Mouse (Mus musculus): Measurements from ENCODE around the gene Tbc1d14. TPM values are rescaled to one million over a fixed set of nuclear protein-coding genes. Genes with fewer than 3 reads are reported as not detected.

Tbc1d14 gene
- polyA plus RNA-seq, 1 experiment from 2014 or later, result 30.7 TPM

- ATAC-seq, result peak; percentile 96
- Histone ChIP-seq H3K4me3 (ENCODE audit: low read length) (peak overlapping the region; percentile 78), H3K4me1 (ENCODE audit: control insufficient read depth, insufficient read depth, low read length) (peaks cover 4% of the 10 kb centered on the region; the same call in 1 of the 2 replicates), H3K9me3 (ENCODE audit: control insufficient read depth, low read length) (no peaks in the 10 kb centered on the region), H3K36me3 (ENCODE audit: control insufficient read depth, insufficient read depth, low read length) (no peaks in the 10 kb centered on the region), H3K27ac (ENCODE audit: low read length) (peak overlapping the region; percentile 80), H3K27me3 (replicated peaks; ENCODE audit: control insufficient read depth, insufficient read depth, low read length) (no peaks in the 10 kb centered on the region), H3K9ac (ENCODE audit: low read depth, low read length) (peak overlapping the region; percentile 84), H3K4me2 (ENCODE audit: low read depth, low read length) (peak overlapping the region; percentile 77)
- WGBS, result 2% methylated on average over 53 of the region's 54 CpGs
Observed at GRCm38 (mm10) chr5:36581924-36582642, 11.0 kb downstream of the Tbc1d14 start.

GRCm38 (mm10) chr5:36581259-36581923 lies 11.7 kb downstream of the Tbc1d14 start:
- H3K4me2 ChIP-seq (ENCODE audit: low read depth, low read length), result peak overlapping the region; percentile 77
- 1% methylated on average over 40 of the region's 40 CpGs for WGBS
- no peak; the same call in 1 of the 2 replicates for ATAC-seq
- peak overlapping the region; percentile 39; the same call in 1 of the 2 replicates for H3K27ac ChIP-seq (ENCODE audit: low read length)
- no peaks in the 10 kb centered on the region for H3K9me3 ChIP-seq (ENCODE audit: control insufficient read depth, low read length)
- no peaks in the 10 kb centered on the region for H3K36me3 ChIP-seq (ENCODE audit: control insufficient read depth, insufficient read depth, low read length)
- H3K4me3 ChIP-seq (ENCODE audit: low read length), result peak overlapping the region; percentile 78
- peaks cover 4% of the 10 kb centered on the region; the same call in 1 of the 2 replicates for H3K4me1 ChIP-seq (ENCODE audit: control insufficient read depth, insufficient read depth, low read length)
- peak overlapping the region; percentile 79 for H3K9ac ChIP-seq (ENCODE audit: low read depth, low read length)
- no peaks in the 10 kb centered on the region for H3K27me3 ChIP-seq (replicated peaks; ENCODE audit: control insufficient read depth, insufficient read depth, low read length)

- no peak for ATAC-seq
Observed at GRCm38 (mm10) chr5:36579967-36580366, 13.1 kb downstream of the Tbc1d14 start.

GRCm38 (mm10) chr5:36578982-36579381 lies 14.1 kb downstream of the Tbc1d14 start:
- Histone ChIP-seq H3K4me1 (ENCODE audit: control insufficient read depth, insufficient read depth, low read length) (peaks cover 20% of the 10 kb centered on the region), H3K4me2 (ENCODE audit: low read depth, low read length) (no peak overlapping the region), H3K27me3 (replicated peaks; ENCODE audit: control insufficient read depth, insufficient read depth, low read length) (no peaks in the 10 kb centered on the region), H3K9ac (ENCODE audit: low read depth, low read length) (no peak overlapping the region), H3K4me3 (ENCODE audit: low read length) (no peak overlapping the region), H3K27ac (ENCODE audit: low read length) (no peak overlapping the region), H3K36me3 (ENCODE audit: control insufficient read depth, insufficient read depth, low read length) (no peaks in the 10 kb centered on the region), H3K9me3 (ENCODE audit: control insufficient read depth, low read length) (no peaks in the 10 kb centered on the region)
- ATAC-seq, result no peak
- 61% methylated on average over 2 of the region's 2 CpGs for WGBS

More at GRCm38 (mm10) chr5:36579967-36580366, 13.1 kb downstream of the Tbc1d14 start:
- Histone ChIP-seq H3K9me3 (ENCODE audit: control insufficient read depth, low read length) (no peaks in the 10 kb centered on the region), H3K4me1 (ENCODE audit: control insufficient read depth, insufficient read depth, low read length) (peaks cover 10% of the 10 kb centered on the region), H3K27me3 (replicated peaks; ENCODE audit: control insufficient read depth, insufficient read depth, low read length) (no peaks in the 10 kb centered on the region), H3K4me2 (ENCODE audit: low read depth, low read length) (no peak overlapping the region), H3K4me3 (ENCODE audit: low read length) (no peak overlapping the region), H3K9ac (ENCODE audit: low read depth, low read length) (no peak overlapping the region), H3K27ac (ENCODE audit: low read length) (no peak overlapping the region), H3K36me3 (ENCODE audit: control insufficient read depth, insufficient read depth, low read length) (no peaks in the 10 kb centered on the region)
- WGBS, result 85% methylated on average over 7 of the region's 7 CpGs

- no peak overlapping the region for H3K27ac ChIP-seq (ENCODE audit: low read length)
- no peak overlapping the region for H3K9ac ChIP-seq (ENCODE audit: low read depth, low read length)
- no peaks in the 10 kb centered on the region for H3K9me3 ChIP-seq (ENCODE audit: control insufficient read depth, low read length)
- no peaks in the 10 kb centered on the region for H3K27me3 ChIP-seq (replicated peaks; ENCODE audit: control insufficient read depth, insufficient read depth, low read length)
- no peaks in the 10 kb centered on the region for H3K36me3 ChIP-seq (ENCODE audit: control insufficient read depth, insufficient read depth, low read length)
- ATAC-seq, result no peak
- H3K4me1 ChIP-seq (ENCODE audit: control insufficient read depth, insufficient read depth, low read length), result peaks cover 24% of the 10 kb centered on the region
- H3K4me2 ChIP-seq (ENCODE audit: low read depth, low read length), result no peak overlapping the region
- no peak overlapping the region for H3K4me3 ChIP-seq (ENCODE audit: low read length)
- WGBS, result 94% methylated on average over 3 of the region's 3 CpGs
Observed at GRCm38 (mm10) chr5:36576457-36576856, 16.6 kb downstream of the Tbc1d14 start.

- H3K27ac ChIP-seq (ENCODE audit: low read length), result peak overlapping the region; percentile 96
- WGBS, result 65% methylated on average over 1 of the region's 1 CpGs
Observed at GRCm38 (mm10) chr5:36575745-36576144, 17.3 kb downstream of the Tbc1d14 start.

GRCm38 (mm10) chr5:36575227-36575626 lies 17.8 kb downstream of the Tbc1d14 start:
- ATAC-seq, result peak; percentile 54
- WGBS, result 55% methylated on average over 3 of the region's 3 CpGs
- H3K9me3 ChIP-seq (ENCODE audit: control insufficient read depth, low read length), result no peaks in the 10 kb centered on the region

More at GRCm38 (mm10) chr5:36575745-36576144, 17.3 kb downstream of the Tbc1d14 start:
- ATAC-seq, result no peak
- Histone ChIP-seq H3K9me3 (ENCODE audit: control insufficient read depth, low read length) (no peaks in the 10 kb centered on the region), H3K4me2 (ENCODE audit: low read depth, low read length) (no peak overlapping the region), H3K36me3 (ENCODE audit: control insufficient read depth, insufficient read depth, low read length) (no peaks in the 10 kb centered on the region), H3K4me1 (ENCODE audit: control insufficient read depth, insufficient read depth, low read length) (peaks cover 24% of the 10 kb centered on the region), H3K9ac (ENCODE audit: low read depth, low read length) (no peak overlapping the region), H3K27me3 (replicated peaks; ENCODE audit: control insufficient read depth, insufficient read depth, low read length) (no peaks in the 10 kb centered on the region), H3K4me3 (ENCODE audit: low read length) (no peak overlapping the region)

GRCm38 (mm10) chr5:36574147-36574870 lies 18.8 kb downstream of the Tbc1d14 start:
- Histone ChIP-seq H3K9me3 (ENCODE audit: control insufficient read depth, low read length) (no peaks in the 10 kb centered on the region), H3K36me3 (ENCODE audit: control insufficient read depth, insufficient read depth, low read length) (no peaks in the 10 kb centered on the region), H3K27me3 (replicated peaks; ENCODE audit: control insufficient read depth, insufficient read depth, low read length) (no peaks in the 10 kb centered on the region), H3K4me1 (ENCODE audit: control insufficient read depth, insufficient read depth, low read length) (peaks cover 24% of the 10 kb centered on the region), H3K4me3 (ENCODE audit: low read length) (no peak overlapping the region), H3K4me2 (ENCODE audit: low read depth, low read length) (peak overlapping the region; percentile 30; the same call in 1 of the 2 replicates), H3K9ac (ENCODE audit: low read depth, low read length) (peak overlapping the region; percentile 58), H3K27ac (ENCODE audit: low read length) (peak overlapping the region; percentile 96)
- 30% methylated on average over 8 of the region's 8 CpGs for WGBS
- ATAC-seq, result peak; percentile 87

More at GRCm38 (mm10) chr5:36575227-36575626, 17.8 kb downstream of the Tbc1d14 start:
- Histone ChIP-seq H3K27me3 (replicated peaks; ENCODE audit: control insufficient read depth, insufficient read depth, low read length) (no peaks in the 10 kb centered on the region), H3K9ac (ENCODE audit: low read depth, low read length) (no peak overlapping the region), H3K4me3 (ENCODE audit: low read length) (no peak overlapping the region), H3K4me1 (ENCODE audit: control insufficient read depth, insufficient read depth, low read length) (peaks cover 24% of the 10 kb centered on the region), H3K36me3 (ENCODE audit: control insufficient read depth, insufficient read depth, low read length) (no peaks in the 10 kb centered on the region), H3K27ac (ENCODE audit: low read length) (peak overlapping the region; percentile 96), H3K4me2 (ENCODE audit: low read depth, low read length) (no peak overlapping the region)

- H3K4me1 ChIP-seq (ENCODE audit: control insufficient read depth, insufficient read depth, low read length), result peaks cover 21% of the 10 kb centered on the region
- no peak for ATAC-seq
- H3K27me3 ChIP-seq (replicated peaks; ENCODE audit: control insufficient read depth, insufficient read depth, low read length), result no peaks in the 10 kb centered on the region
- 57% methylated on average over 3 of the region's 3 CpGs for WGBS
- peak overlapping the region; percentile 23; the same call in 1 of the 2 replicates for H3K27ac ChIP-seq (ENCODE audit: low read length)
- no peak overlapping the region for H3K4me2 ChIP-seq (ENCODE audit: low read depth, low read length)
- no peak overlapping the region for H3K4me3 ChIP-seq (ENCODE audit: low read length)
- 0 out of 2 replicates have a peak overlapping the region, but pooled peaks have one; percentile 2 for H3K9ac ChIP-seq (ENCODE audit: low read depth, low read length)
- H3K9me3 ChIP-seq (ENCODE audit: control insufficient read depth, low read length), result no peaks in the 10 kb centered on the region
- H3K36me3 ChIP-seq (ENCODE audit: control insufficient read depth, insufficient read depth, low read length), result no peaks in the 10 kb centered on the region
Observed at GRCm38 (mm10) chr5:36573354-36573753, 19.7 kb downstream of the Tbc1d14 start.

Measured in intestine, embryonic 16.5 days (tissue).